Mouse (Mus musculus) embryonic facial prominence, embryonic 15.5 days (tissue): ENCODE results near the gene Mgat4a. TPM values are rescaled to one million over a fixed set of nuclear protein-coding genes. Genes with fewer than 3 reads are reported as not detected.
"Not testable (repeated sequence)": the region's sequence is repeated elsewhere in the genome, so short reads cannot be mapped to it uniquely, and the experiment has no call there.

Experiments
- ATAC-seq: fragments of 200-750 bp; cut with Nextera tagmentation; 2 replicates; pipeline ENCODE4 v1.8.0; 2017; ENCODE audit warnings: low read depth, moderate TSS enrichment; ENCODE audit not compliant: insufficient number of reproducible peaks, low FRiP score, low TSS enrichment
- H3K27ac ChIP-seq: fragments of 300-500 bp; sonication (generic); replicated peaks from 2 replicates; pipeline ENCODE4 v1.5.1; 2015; ENCODE audit warnings: mild to moderate bottlenecking, inconsistent platforms
- H3K27me3 ChIP-seq: fragments of 300-500 bp; sonication (generic); 2 replicates; pipeline ENCODE4 v1.6.1; 2015; ENCODE audit warnings: inconsistent platforms
- H3K36me3 ChIP-seq: fragments of 300-500 bp; sonication (generic); 2 replicates; pipeline ENCODE4 v1.6.1; 2015; ENCODE audit warnings: mild to moderate bottlenecking, inconsistent platforms
- H3K4me1 ChIP-seq: fragments of 300-500 bp; sonication (generic); 2 replicates; pipeline ENCODE4 v1.6.1; 2015; ENCODE audit warnings: inconsistent platforms
- H3K4me2 ChIP-seq: fragments of 300-500 bp; sonication (generic); replicated peaks from 2 replicates; pipeline ENCODE4 v1.6.1; 2015; ENCODE audit warnings: mild to moderate bottlenecking, inconsistent platforms
- H3K4me3 ChIP-seq: fragments of 300-500 bp; sonication (generic); replicated peaks from 2 replicates; pipeline ENCODE4 v1.5.1; 2015; ENCODE audit warnings: mild to moderate bottlenecking, inconsistent platforms
- H3K9ac ChIP-seq: fragments of 300-500 bp; sonication (generic); 2 replicates; pipeline ENCODE4 v1.6.1; 2015; ENCODE audit warnings: inconsistent platforms
- H3K9me3 ChIP-seq: fragments of 300-500 bp; sonication (generic); replicated peaks from 2 replicates; pipeline ENCODE4 v1.6.1; 2016; ENCODE audit warnings: inconsistent platforms
- WGBS: fragments of 180-500 bp; shearing (Covaris S2); methylation state at CpG from one replicate; pipeline ENCODE4 v1.1.7; 2015; 5-methylcytosine and 5-hydroxymethylcytosine counted together
- polyA plus RNA-seq: library from polyadenylated mRNA; unstranded; fragments of >200 nt; fragmentation: Nextera tagmentation; extraction: Ambion mirVana; gene quantifications from 2 replicates; pipeline ENCODE4 v1.2.1, GENCODE M21; 2015

The Mgat4a gene
- polyA plus RNA-seq, 1 experiment from 2014 or later: 4.2 TPM

DNA sequence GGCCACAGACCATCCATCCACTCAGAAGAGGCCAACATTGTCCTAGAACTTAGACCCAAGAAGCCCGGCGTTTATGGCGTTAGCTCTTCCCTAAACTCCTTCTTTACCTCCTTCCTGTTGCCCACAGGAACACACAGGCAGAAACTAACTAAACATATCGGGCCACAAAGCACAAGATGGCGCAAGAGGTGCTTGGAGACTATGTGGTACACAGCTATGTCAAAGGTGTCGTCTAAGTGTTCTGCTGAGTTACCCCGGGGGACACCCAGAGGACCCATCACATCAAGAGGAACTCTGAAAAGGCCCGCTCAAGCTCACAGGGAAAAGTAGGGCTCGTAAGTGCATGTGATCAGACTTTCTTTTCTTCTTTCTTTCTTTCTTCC lies 35.5 kb downstream of the Mgat4a start:
- H3K4me1 ChIP-seq: peaks cover 3% of the 10 kb centered on the region; the same call in 1 of the 2 replicates
- WGBS: 91% methylated on average over 9 of the region's 9 CpGs
- no peak overlapping the region for H3K4me2 ChIP-seq
- 0 out of 2 replicates have a peak, but pooled peaks cover 5% of the 10 kb centered on the region for H3K36me3 ChIP-seq
- H3K27me3 ChIP-seq: no peaks in the 10 kb centered on the region
- H3K4me3 ChIP-seq: no peak overlapping the region
- no peak overlapping the region for H3K27ac ChIP-seq
- no peaks in the 10 kb centered on the region for H3K9me3 ChIP-seq
- H3K9ac ChIP-seq: no peak overlapping the region
- no peak for ATAC-seq

DNA sequence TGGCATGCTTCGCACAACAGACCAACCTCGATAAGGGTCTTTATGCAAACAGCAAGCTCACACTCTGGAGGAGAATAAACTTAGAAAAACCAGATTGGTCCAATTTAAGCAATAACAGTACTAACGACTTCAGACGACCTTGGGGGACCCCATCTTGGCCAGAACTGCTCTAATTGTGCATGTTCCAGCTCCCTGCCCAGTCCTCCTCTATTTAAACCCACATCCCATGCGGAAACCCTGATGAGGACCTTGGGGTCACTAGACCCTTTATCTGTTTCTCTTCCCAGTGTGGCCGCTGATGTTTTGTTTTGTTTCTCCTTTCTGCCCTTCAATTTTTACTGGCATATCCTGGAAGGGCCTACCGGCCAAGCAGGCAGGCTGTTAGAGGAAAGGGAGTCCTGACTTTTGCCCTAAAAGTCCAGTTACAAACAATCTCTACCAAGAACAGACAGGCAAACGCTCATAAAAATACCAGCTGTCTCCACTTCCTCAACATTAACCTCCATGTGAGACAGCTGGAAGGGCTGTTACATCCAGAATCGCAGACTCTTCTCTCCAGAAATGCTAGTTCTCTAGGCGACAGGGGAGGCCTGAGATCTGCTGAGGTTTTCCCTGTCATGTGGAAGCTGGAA lies 36.0 kb downstream of the Mgat4a start:
- Histone ChIP-seq H3K4me3 (no peak overlapping the region), H3K27ac (no peak overlapping the region), H3K36me3 (0 out of 2 replicates have a peak, but pooled peaks cover 5% of the 10 kb centered on the region), H3K9me3 (no peaks in the 10 kb centered on the region), H3K9ac (no peak overlapping the region), H3K27me3 (no peaks in the 10 kb centered on the region), H3K4me1 (peaks cover 3% of the 10 kb centered on the region; the same call in 1 of the 2 replicates), H3K4me2 (no peak overlapping the region)
- no peak for ATAC-seq
- WGBS: 72% methylated on average over 10 of the region's 10 CpGs

DNA sequence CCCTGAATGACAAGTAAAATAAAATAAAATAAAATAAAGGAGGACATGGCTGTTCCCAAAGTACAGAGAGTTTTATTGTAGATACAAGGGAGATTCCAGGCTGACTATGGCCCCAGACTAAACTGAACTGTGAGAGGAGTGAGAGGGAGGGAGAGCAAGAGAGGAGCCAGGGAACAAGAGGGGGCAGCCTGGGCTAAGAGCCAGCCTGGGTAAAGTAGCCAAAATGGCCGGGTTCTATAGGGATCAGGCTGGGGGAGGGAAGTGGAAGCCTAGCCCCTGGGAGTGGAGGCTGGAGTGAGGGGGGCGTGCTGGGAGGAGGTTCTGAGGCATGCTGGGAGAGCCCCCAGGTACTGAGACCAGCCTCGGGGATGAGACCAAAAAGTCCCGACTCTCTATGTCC lies 37.2 kb downstream of the Mgat4a start:
- Histone ChIP-seq H3K27me3 (no peaks in the 10 kb centered on the region), H3K27ac (no peak overlapping the region), H3K4me1 (peaks cover 3% of the 10 kb centered on the region; the same call in 1 of the 2 replicates), H3K9me3 (no peaks in the 10 kb centered on the region), H3K9ac (no peak overlapping the region), H3K36me3 (0 out of 2 replicates have a peak, but pooled peaks cover 5% of the 10 kb centered on the region), H3K4me3 (no peak overlapping the region), H3K4me2 (no peak overlapping the region)
- no peak for ATAC-seq
- 53% methylated on average over 4 of the region's 4 CpGs for whole genome bisulfite sequencing

DNA sequence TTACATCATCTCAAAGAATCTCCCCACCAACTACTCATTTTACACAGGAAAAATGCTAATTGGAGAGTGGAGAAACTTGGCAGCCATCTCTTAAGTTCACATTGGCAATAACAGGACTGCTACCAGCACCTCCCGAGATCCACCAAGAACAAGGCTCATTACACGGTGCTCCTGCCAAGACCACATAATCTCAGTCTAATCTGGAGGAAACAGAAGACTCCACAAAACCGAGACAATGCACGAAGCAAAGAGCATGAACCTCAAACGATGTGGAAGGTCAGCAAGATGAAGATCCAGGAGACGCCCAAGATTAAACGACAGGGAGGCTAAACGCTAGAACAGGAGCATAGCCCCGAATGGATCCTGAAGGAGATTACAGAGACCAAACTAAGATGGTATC lies 38.5 kb downstream of the Mgat4a start:
- Histone ChIP-seq H3K9me3 (no peaks in the 10 kb centered on the region), H3K4me2 (no peak overlapping the region), H3K36me3 (0 out of 2 replicates have a peak, but pooled peaks cover 5% of the 10 kb centered on the region), H3K4me1 (peaks cover 3% of the 10 kb centered on the region; the same call in 1 of the 2 replicates), H3K4me3 (no peak overlapping the region), H3K9ac (no peak overlapping the region), H3K27ac (no peak overlapping the region), H3K27me3 (no peaks in the 10 kb centered on the region)
- WGBS: 77% methylated on average over 9 of the region's 9 CpGs
- ATAC-seq: no peak

DNA sequence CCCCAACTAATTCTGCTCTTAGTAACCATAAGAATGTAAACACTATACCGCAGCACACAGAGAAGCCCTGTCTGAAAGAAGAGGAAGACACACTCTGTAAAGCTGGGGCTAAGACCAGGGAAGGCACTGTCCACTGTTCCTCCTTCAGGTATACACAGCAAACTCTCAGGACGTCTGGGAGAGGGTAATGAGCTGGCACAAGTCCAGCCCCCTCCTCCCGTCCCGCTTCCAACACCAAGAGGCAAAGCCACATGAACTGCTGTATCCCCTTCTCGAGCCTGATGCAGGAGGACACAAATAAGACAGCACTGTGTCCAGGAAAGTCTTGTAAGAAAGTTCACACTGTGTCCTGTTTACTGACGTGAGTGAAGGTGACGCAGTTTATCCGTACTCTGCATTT lies 40.1 kb downstream of the Mgat4a start:
- Histone ChIP-seq H3K4me1 (peaks cover 3% of the 10 kb centered on the region; the same call in 1 of the 2 replicates), H3K4me3 (no peak overlapping the region), H3K27ac (no peak overlapping the region), H3K27me3 (no peaks in the 10 kb centered on the region), H3K36me3 (no peaks in the 10 kb centered on the region), H3K9ac (no peak overlapping the region), H3K4me2 (no peak overlapping the region), H3K9me3 (no peaks in the 10 kb centered on the region)
- WGBS: 53% methylated on average over 8 of the region's 8 CpGs
- ATAC-seq: no peak

DNA sequence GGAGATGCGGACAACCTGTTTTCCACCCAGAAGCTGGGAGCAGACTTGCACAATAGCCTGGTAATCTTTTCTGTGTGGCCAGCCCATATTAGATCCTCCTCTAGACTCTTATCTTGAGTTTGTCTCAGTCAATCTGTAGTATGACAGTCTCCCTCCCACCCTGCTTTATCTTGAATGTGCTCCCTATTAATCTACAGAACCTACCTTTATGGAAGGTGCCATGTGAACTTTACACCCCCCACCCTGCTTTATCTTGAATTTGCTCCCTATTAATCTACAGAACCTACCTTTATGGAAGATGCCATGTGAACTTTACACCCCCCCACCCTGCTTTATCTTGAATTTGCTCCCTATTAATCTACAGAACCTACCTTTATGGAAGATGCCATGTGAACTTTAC lies 41.4 kb downstream of the Mgat4a start:
- H3K9ac ChIP-seq, H3K27me3 ChIP-seq, H3K4me1 ChIP-seq, H3K9me3 ChIP-seq, ATAC-seq, H3K36me3 ChIP-seq, H3K27ac ChIP-seq, H3K4me3 ChIP-seq, H3K4me2 ChIP-seq: not testable (repeated sequence)
- 74% methylated on average over 1 of the region's 1 CpGs for WGBS

DNA sequence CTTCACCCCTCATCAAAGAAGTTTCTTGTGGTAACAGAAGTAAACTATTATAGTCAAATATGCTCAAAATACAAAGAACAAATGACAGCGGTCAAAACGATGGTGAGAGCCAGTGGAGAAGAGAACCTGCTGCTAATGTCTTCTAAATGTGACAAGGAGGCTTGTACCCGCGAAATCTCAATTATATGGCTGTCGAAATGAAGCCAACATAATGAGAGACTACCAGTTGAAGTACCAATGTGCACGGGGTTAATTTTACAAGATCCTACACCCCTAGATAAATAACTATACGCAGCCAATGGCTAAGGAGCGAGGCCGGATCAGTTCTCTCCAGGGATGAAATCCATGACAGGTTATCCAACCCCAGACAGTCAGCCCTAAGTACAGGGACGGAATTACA lies 41.9 kb downstream of the Mgat4a start:
- H3K36me3 ChIP-seq: no peaks in the 10 kb centered on the region
- H3K4me2 ChIP-seq: no peak overlapping the region
- no peaks in the 10 kb centered on the region for H3K9me3 ChIP-seq
- WGBS: 39% methylated on average over 10 of the region's 10 CpGs
- ATAC-seq: no peak
- no peak overlapping the region for H3K4me3 ChIP-seq
- H3K4me1 ChIP-seq: peaks cover 3% of the 10 kb centered on the region; the same call in 1 of the 2 replicates
- H3K27ac ChIP-seq: no peak overlapping the region
- no peak overlapping the region for H3K9ac ChIP-seq
- no peaks in the 10 kb centered on the region for H3K27me3 ChIP-seq

DNA sequence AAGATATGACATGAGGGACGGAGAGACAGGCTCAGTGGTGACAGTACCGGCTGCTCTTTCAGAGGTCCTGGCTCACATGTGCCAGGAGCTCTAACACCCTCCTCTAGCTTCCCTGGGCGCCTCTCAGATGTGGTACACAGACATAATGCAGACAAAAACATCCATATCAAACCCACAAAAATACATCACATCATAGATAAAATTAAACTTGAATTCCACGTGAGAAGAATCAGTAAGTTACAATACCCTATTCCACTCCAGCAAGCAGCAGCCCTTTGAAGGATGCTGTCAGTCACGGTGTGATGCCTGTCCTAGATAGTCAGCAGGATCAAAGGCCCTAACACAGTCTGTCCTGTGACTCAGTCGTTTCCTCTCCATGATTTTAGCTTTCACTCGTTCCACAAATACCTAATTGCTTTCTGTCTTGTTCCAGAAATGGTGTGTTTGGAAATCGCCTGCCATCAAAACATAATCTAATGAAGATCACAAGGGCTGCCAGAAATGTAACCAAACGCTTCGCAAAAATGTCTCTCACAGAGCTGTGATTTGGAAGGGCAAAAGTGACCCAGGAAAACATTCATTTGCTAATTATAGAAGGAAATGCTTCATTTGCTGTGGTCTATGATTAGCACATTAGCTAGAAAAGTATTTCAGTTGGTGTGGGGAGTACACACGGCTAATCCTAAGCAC lies 44.1 kb downstream of the Mgat4a start:
- H3K36me3 ChIP-seq: no peaks in the 10 kb centered on the region

DNA sequence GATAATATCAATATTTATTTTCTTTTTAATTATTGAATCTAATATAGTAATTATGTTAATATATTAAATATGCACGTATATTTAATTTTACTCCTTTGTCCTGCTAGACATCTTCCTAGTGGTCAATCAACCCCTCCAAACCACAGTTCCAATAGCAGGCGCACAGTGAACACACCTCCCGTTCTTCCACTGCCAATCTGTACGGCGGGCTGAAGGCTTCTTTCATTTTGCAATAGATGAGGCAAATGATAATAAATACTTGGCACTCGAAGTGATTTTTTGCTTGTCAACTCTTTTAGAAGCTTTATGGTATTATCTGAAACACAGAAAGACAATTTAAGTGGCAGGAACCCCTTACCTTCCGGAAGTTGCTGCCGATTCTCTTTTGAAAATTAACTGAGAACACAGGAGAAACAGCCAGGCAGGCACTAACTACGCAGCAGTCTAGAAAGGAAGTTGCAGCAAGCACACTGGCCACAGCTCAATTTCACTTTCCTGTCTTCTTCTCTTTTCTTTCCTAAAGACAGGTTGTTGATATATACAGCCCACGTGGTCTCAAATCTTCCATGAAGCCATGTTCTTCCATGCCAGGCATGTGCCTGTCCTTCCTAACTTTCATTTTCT lies 45.0 kb downstream of the Mgat4a start:
- Histone ChIP-seq H3K9ac (no peak overlapping the region), H3K27ac (no peak overlapping the region), H3K4me3 (no peak overlapping the region), H3K9me3 (no peaks in the 10 kb centered on the region), H3K27me3 (no peaks in the 10 kb centered on the region), H3K4me1 (no peaks in the 10 kb centered on the region), H3K4me2 (no peak overlapping the region), H3K36me3 (no peaks in the 10 kb centered on the region)
- 61% methylated on average over 10 of the region's 10 CpGs for WGBS
- no peak for ATAC-seq

More for the DNA sequence above, 44.1 kb downstream of the Mgat4a start:
- no peak for ATAC-seq
- Histone ChIP-seq H3K27ac (no peak overlapping the region), H3K9me3 (no peaks in the 10 kb centered on the region), H3K4me1 (no peaks in the 10 kb centered on the region), H3K4me2 (no peak overlapping the region), H3K9ac (no peak overlapping the region), H3K27me3 (no peaks in the 10 kb centered on the region), H3K4me3 (no peak overlapping the region)
- WGBS: 46% methylated on average over 11 of the region's 11 CpGs

DNA sequence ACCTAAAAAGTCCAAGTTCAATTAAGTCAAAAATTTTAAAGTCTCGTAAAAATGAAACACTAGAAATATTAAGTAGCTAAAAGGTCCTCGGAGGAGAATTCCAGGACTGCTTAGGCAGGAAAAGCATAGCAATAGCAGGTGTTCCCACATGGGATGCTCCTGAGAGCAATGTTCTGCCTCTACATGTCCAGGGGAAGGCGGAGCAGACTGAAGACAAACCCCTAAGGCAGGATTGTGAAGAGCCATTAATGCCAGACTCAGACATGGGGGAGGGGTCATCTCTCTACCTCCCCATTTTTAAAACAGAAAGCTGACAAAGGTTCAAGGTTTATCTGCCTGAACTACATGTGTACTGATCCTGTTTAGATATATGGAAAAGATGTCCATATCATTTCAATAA lies 45.7 kb downstream of the Mgat4a start:
- H3K27me3 ChIP-seq: no peaks in the 10 kb centered on the region
- no peaks in the 10 kb centered on the region for H3K4me1 ChIP-seq
- whole genome bisulfite sequencing: 63% methylated on average over 3 of the region's 3 CpGs
- H3K36me3 ChIP-seq: no peaks in the 10 kb centered on the region
- no peaks in the 10 kb centered on the region for H3K9me3 ChIP-seq
- no peak overlapping the region for H3K4me2 ChIP-seq
- H3K9ac ChIP-seq: no peak overlapping the region
- H3K4me3 ChIP-seq: no peak overlapping the region
- no peak for ATAC-seq
- H3K27ac ChIP-seq: no peak overlapping the region

DNA sequence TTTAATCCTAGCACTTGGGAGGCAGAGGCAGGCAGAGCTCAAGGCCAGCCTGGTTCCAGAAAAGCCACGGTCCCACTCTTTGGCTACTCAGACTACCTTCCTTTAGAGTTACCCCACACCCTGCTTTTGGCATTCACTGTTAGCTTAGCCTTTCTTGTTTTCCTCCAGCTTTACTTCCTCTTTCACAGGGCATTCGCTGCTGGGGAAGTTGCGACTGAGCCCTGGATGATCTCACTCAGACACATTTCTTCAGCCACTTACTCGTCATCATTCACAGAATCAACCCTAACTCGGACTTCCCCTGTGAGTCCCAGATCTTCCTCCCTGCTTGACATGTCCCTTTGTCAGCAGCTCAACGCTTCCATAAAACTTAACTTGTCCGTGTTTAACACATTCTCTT lies 49.1 kb downstream of the Mgat4a start:
- WGBS: 72% methylated on average over 7 of the region's 7 CpGs
- ATAC-seq: no peak
- no peak overlapping the region for H3K9ac ChIP-seq
- H3K4me3 ChIP-seq: no peak overlapping the region
- no peak overlapping the region for H3K27ac ChIP-seq
- no peaks in the 10 kb centered on the region for H3K36me3 ChIP-seq
- H3K27me3 ChIP-seq: no peaks in the 10 kb centered on the region
- H3K4me1 ChIP-seq: no peaks in the 10 kb centered on the region
- no peaks in the 10 kb centered on the region for H3K9me3 ChIP-seq
- H3K4me2 ChIP-seq: no peak overlapping the region
